Mouse (Mus musculus) midbrain, embryonic 15.5 days (tissue): Measurements from ENCODE around the gene Evc2. TPM values are rescaled to one million over a fixed set of nuclear protein-coding genes. Genes with fewer than 3 reads are reported as not detected.

Source experiments
- ATAC-seq: fragments of 200-750 bp; cut with Nextera tagmentation; replicated peaks from 2 replicates; pipeline ENCODE4 v1.8.0; 2017; ENCODE audit warnings: moderate TSS enrichment
- H3K27ac ChIP-seq: fragments of 300-500 bp; sonication (generic); 2 replicates; pipeline ENCODE4 v1.5.1; 2015; ENCODE audit warnings: mild to moderate bottlenecking, inconsistent platforms
- H3K27me3 ChIP-seq: fragments of 300-500 bp; sonication (generic); replicated peaks from 2 replicates; pipeline ENCODE4 v1.6.1; 2015; ENCODE audit warnings: inconsistent platforms
- H3K36me3 ChIP-seq: fragments of 300-500 bp; sonication (generic); replicated peaks from 2 replicates; pipeline ENCODE4 v1.6.1; 2015; ENCODE audit warnings: inconsistent platforms
- H3K4me1 ChIP-seq: fragments of 300-500 bp; sonication (generic); 2 replicates; pipeline ENCODE4 v1.6.1; 2015; ENCODE audit warnings: inconsistent platforms
- H3K4me2 ChIP-seq: fragments of 300-500 bp; sonication (generic); 2 replicates; pipeline ENCODE4 v1.6.1; 2015; ENCODE audit warnings: inconsistent platforms, mild to moderate bottlenecking, moderate library complexity
- H3K4me3 ChIP-seq: fragments of 300-500 bp; sonication (generic); 2 replicates; pipeline ENCODE4 v1.5.1; 2015; ENCODE audit warnings: mild to moderate bottlenecking, inconsistent platforms
- H3K9ac ChIP-seq: fragments of 300-500 bp; sonication (generic); 2 replicates; pipeline ENCODE4 v1.6.1; 2015; ENCODE audit warnings: mild to moderate bottlenecking, inconsistent platforms
- H3K9me3 ChIP-seq: fragments of 300-500 bp; sonication (generic); 2 replicates; pipeline ENCODE4 v1.6.1; 2016; ENCODE audit warnings: inconsistent platforms
- WGBS: fragments of 180-500 bp; shearing (Covaris S2); methylation state at CpG from one replicate; pipeline ENCODE4 v1.1.7; 2015; ENCODE audit warnings: mixed read lengths; 5-methylcytosine and 5-hydroxymethylcytosine counted together
- polyA plus RNA-seq: library from polyadenylated mRNA; unstranded; fragments of >200 nt; fragmentation: Nextera tagmentation; extraction: Ambion mirVana; gene quantifications from 2 replicates; pipeline ENCODE4 v1.2.1, GENCODE M21; 2015

Evc2 gene
- 5.5 and 7.2 TPM in 2 replicates for polyA plus RNA-seq

- ATAC-seq: peak; percentile 70
- H3K36me3 ChIP-seq: no peaks in the 10 kb centered on the region
- WGBS: under 1% methylated on average over 27 of the region's 27 CpGs
Measured at GRCm38 (mm10) chr5:37338288-37338687, at the start of gene Evc2. Gene Evc2, plus strand, starts transcription at chr5:37338499.

DNA sequence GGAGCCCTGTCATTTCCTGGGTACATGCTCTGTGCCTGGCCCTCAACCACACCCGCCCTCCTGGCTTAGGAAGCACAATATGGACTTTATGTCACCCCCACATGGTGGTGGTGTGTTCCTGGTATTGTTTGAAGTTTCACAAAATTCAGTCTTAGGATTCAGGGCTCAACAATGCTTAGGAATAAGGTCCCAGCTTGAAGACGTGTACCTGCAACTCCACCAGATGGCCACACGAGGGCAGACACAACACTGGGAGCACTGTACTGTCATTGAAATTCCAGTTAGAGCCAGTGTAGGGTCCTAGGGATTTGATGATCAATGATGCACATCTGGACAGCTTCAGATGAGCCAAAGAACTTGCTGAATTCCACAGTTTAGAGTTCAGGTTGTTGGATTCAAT is 49.1 kb upstream of the Evc2 start:
- H3K27ac ChIP-seq: 0 out of 2 replicates have a peak overlapping the region, but pooled peaks have one; percentile 18
- H3K36me3 ChIP-seq: peaks cover 68% of the 10 kb centered on the region

More at GRCm38 (mm10) chr5:37338288-37338687, at the start of gene Evc2:
- H3K4me2 ChIP-seq: peak within 1 kb of the TSS; percentile 99
- H3K9me3 ChIP-seq: no peaks in the 10 kb centered on the region
- H3K27me3 ChIP-seq: peaks cover 6% of the 10 kb centered on the region; the same call in 1 of the 2 replicates
- H3K9ac ChIP-seq: peak within 1 kb of the TSS; percentile 42
- peaks cover 25% of the 10 kb centered on the region for H3K4me1 ChIP-seq
- peak within 1 kb of the TSS; percentile 49 for H3K4me3 ChIP-seq
- H3K27ac ChIP-seq: no peak within 1 kb of the TSS

GRCm38 (mm10) chr5:37290983-37291382 is 47.3 kb upstream of the Evc2 start:
- Histone ChIP-seq H3K27me3 (no peaks in the 10 kb centered on the region), H3K36me3 (peaks cover 56% of the 10 kb centered on the region), H3K9me3 (no peaks in the 10 kb centered on the region), H3K4me2 (no peak overlapping the region), H3K4me1 (no peaks in the 10 kb centered on the region), H3K9ac (no peak overlapping the region), H3K27ac (no peak overlapping the region), H3K4me3 (no peak overlapping the region)
- 73% methylated on average over 9 of the region's 9 CpGs for WGBS
- no peak for ATAC-seq

More for the DNA sequence above, 49.1 kb upstream of the Evc2 start:
- no peak overlapping the region for H3K4me2 ChIP-seq
- H3K27me3 ChIP-seq: no peaks in the 10 kb centered on the region
- peak; percentile 38 for ATAC-seq
- no peak overlapping the region for H3K9ac ChIP-seq
- no peaks in the 10 kb centered on the region for H3K9me3 ChIP-seq
- WGBS: 18% methylated on average over 3 of the region's 3 CpGs
- no peaks in the 10 kb centered on the region for H3K4me1 ChIP-seq
- no peak overlapping the region for H3K4me3 ChIP-seq

GRCm38 (mm10) chr5:37296717-37297116 is 41.6 kb upstream of the Evc2 start:
- ATAC-seq: no peak
- Histone ChIP-seq H3K4me1 (no peaks in the 10 kb centered on the region), H3K36me3 (peaks cover 6% of the 10 kb centered on the region), H3K4me2 (no peak overlapping the region), H3K27me3 (no peaks in the 10 kb centered on the region), H3K9me3 (no peaks in the 10 kb centered on the region), H3K9ac (no peak overlapping the region), H3K27ac (no peak overlapping the region), H3K4me3 (no peak overlapping the region)
- 73% methylated on average over 10 of the region's 10 CpGs for WGBS

- whole genome bisulfite sequencing: 23% methylated on average over 7 of the region's 7 CpGs
- Histone ChIP-seq H3K27me3 (no peaks in the 10 kb centered on the region), H3K9me3 (no peaks in the 10 kb centered on the region), H3K27ac (no peak overlapping the region), H3K4me1 (no peaks in the 10 kb centered on the region), H3K9ac (no peak overlapping the region), H3K4me2 (no peak overlapping the region), H3K36me3 (no peaks in the 10 kb centered on the region), H3K4me3 (no peak overlapping the region)
- ATAC-seq: no peak; the same call in 1 of the 2 replicates
Measured at GRCm38 (mm10) chr5:37298370-37298769, 39.9 kb upstream of the Evc2 start.

- H3K27ac ChIP-seq: no peak overlapping the region
- no peaks in the 10 kb centered on the region for H3K27me3 ChIP-seq
- H3K9ac ChIP-seq: no peak overlapping the region
- no peaks in the 10 kb centered on the region for H3K4me1 ChIP-seq
- H3K36me3 ChIP-seq: peaks cover 3% of the 10 kb centered on the region; the same call in 1 of the 2 replicates
- no peak overlapping the region for H3K4me3 ChIP-seq
- H3K9me3 ChIP-seq: no peaks in the 10 kb centered on the region
- WGBS: 90% methylated on average over 9 of the region's 9 CpGs
- no peak overlapping the region for H3K4me2 ChIP-seq
- no peak for ATAC-seq
Measured at GRCm38 (mm10) chr5:37310026-37310425, 28.3 kb upstream of the Evc2 start.

- Histone ChIP-seq H3K4me3 (no peak overlapping the region), H3K27ac (no peak overlapping the region), H3K9ac (no peak overlapping the region), H3K9me3 (no peaks in the 10 kb centered on the region), H3K27me3 (no peaks in the 10 kb centered on the region), H3K4me2 (no peak overlapping the region), H3K4me1 (no peaks in the 10 kb centered on the region), H3K36me3 (peaks cover 3% of the 10 kb centered on the region; the same call in 1 of the 2 replicates)
- ATAC-seq: no peak
- 87% methylated on average over 12 of the region's 12 CpGs for WGBS
Measured at GRCm38 (mm10) chr5:37312980-37313722, 25.1 kb upstream of the Evc2 start.

- Histone ChIP-seq H3K9me3 (no peaks in the 10 kb centered on the region), H3K27ac (no peak overlapping the region), H3K4me1 (no peaks in the 10 kb centered on the region), H3K4me2 (no peak overlapping the region), H3K27me3 (no peaks in the 10 kb centered on the region), H3K36me3 (peaks cover 3% of the 10 kb centered on the region; the same call in 1 of the 2 replicates), H3K4me3 (no peak overlapping the region), H3K9ac (no peak overlapping the region)
- ATAC-seq: no peak
- WGBS: 96% methylated on average over 6 of the region's 6 CpGs
Measured at GRCm38 (mm10) chr5:37318715-37319114, 19.6 kb upstream of the Evc2 start.

DNA sequence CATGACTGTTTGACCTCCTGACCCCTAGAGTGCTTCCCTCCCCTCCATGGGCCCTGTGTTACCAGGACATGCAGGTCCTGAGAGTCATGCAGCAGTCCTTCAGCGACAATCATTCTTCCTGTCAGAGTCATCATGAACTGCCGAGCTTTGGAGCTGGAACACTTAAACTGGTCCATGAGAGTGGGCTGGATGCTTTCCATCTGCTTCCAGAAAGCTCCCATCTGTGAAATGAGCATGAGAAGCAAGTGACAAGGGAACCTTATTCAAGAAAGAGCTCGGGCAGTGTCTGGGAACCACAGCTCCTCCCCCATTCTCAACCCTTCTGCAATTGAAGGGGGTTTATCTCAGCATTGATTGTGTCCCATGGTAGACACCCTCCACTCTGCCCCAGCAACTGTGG is 18.1 kb upstream of the Evc2 start:
- Histone ChIP-seq H3K9ac (no peak overlapping the region), H3K4me1 (no peaks in the 10 kb centered on the region)

GRCm38 (mm10) chr5:37320761-37321160 is 17.5 kb upstream of the Evc2 start:
- Histone ChIP-seq H3K4me2 (no peak overlapping the region), H3K36me3 (no peaks in the 10 kb centered on the region; the same call in 1 of the 2 replicates), H3K9me3 (no peaks in the 10 kb centered on the region), H3K27me3 (no peaks in the 10 kb centered on the region), H3K27ac (no peak overlapping the region), H3K4me3 (no peak overlapping the region), H3K4me1 (no peaks in the 10 kb centered on the region), H3K9ac (no peak overlapping the region)
- ATAC-seq: no peak
- WGBS: 90% methylated on average over 4 of the region's 4 CpGs

More for the DNA sequence above, 18.1 kb upstream of the Evc2 start:
- Histone ChIP-seq H3K9me3 (no peaks in the 10 kb centered on the region), H3K27ac (no peak overlapping the region), H3K27me3 (no peaks in the 10 kb centered on the region), H3K36me3 (no peaks in the 10 kb centered on the region; the same call in 1 of the 2 replicates), H3K4me2 (no peak overlapping the region), H3K4me3 (no peak overlapping the region)
- ATAC-seq: no peak
- 85% methylated on average over 3 of the region's 3 CpGs for whole genome bisulfite sequencing

- ATAC-seq: no peak
- no peak overlapping the region for H3K4me3 ChIP-seq
Measured at GRCm38 (mm10) chr5:37326675-37327074, 11.6 kb upstream of the Evc2 start.

GRCm38 (mm10) chr5:37330449-37331132 is 7.7 kb upstream of the Evc2 start:
- Histone ChIP-seq H3K36me3 (no peaks in the 10 kb centered on the region), H3K4me3 (no peak overlapping the region), H3K27ac (no peak overlapping the region), H3K4me2 (no peak overlapping the region), H3K9ac (no peak overlapping the region), H3K27me3 (no peaks in the 10 kb centered on the region), H3K4me1 (no peaks in the 10 kb centered on the region), H3K9me3 (no peaks in the 10 kb centered on the region)
- WGBS: 84% methylated on average over 8 of the region's 8 CpGs
- ATAC-seq: no peak

More at GRCm38 (mm10) chr5:37326675-37327074, 11.6 kb upstream of the Evc2 start:
- Histone ChIP-seq H3K9me3 (no peaks in the 10 kb centered on the region), H3K27ac (no peak overlapping the region), H3K4me2 (no peak overlapping the region), H3K36me3 (no peaks in the 10 kb centered on the region), H3K9ac (no peak overlapping the region), H3K27me3 (no peaks in the 10 kb centered on the region), H3K4me1 (no peaks in the 10 kb centered on the region)
- 91% methylated on average over 6 of the region's 6 CpGs for WGBS
